Mouse (Mus musculus): Measurements from ENCODE around the gene C2cd4c. TPM values are rescaled to one million over a fixed set of nuclear protein-coding genes. Genes with fewer than 3 reads are reported as not detected.

The C2cd4c gene
- polyA plus RNA-seq, 1 experiment, result not detected

DNA sequence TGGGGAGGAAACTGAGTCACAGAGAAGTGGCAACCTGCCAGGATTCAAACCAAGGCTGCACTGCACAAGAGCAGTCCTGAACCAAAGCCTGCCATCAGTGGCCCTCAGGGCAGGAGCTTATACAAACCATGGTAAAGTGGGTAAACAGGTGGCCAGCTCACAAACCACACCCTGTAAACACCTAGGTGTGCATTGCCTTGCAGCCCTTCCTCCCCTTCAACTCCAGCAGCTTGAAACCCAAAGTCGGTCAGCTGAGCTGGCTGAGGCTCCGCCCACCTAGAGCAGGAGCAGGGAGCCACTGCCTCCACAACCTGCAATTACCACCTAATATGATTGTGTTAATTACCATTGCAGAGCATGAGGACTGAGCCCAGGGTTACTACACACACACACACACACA lies 5.9 kb downstream of the C2cd4c start:
- Histone ChIP-seq H3K4me3 (replicated peaks; ENCODE audit: control insufficient read depth, low read depth, low read length) (no peak overlapping the region), H3K27ac (ENCODE audit: control insufficient read depth, insufficient read depth, low read depth, low read length, poor library complexity) (no peak overlapping the region; the same call in 1 of the 2 replicates)

DNA sequence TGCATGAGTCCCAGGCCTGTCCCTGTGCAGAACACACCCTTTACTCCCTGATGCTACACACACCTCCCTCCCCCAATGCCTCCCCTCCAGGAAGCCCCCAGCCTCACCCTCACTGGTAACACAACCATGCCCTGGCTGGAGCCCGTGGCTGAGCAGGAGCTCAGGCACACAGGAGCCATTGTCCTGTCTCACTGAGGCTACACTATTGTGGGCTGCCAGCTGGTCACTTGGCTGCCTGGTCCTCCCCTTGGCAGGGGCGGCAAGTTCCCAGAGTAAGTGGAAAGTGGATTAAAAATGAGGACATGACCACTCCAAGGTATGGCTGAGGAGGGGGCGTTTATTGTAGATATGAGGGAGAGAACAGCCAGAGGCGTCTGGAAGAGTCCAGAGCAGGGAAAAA lies 7.3 kb downstream of the C2cd4c start:
- no peak overlapping the region for H3K27ac ChIP-seq (ENCODE audit: control insufficient read depth, insufficient read depth, low read depth, low read length, poor library complexity)
- TF ChIP-seq CTCF (IDR thresholded peaks at IDR 0.05; ENCODE audit: control insufficient read depth, insufficient read depth, low read length), result no peak
- H3K4me1 ChIP-seq (ENCODE audit: control insufficient read depth, insufficient read depth, low read length), result no peaks in the 10 kb centered on the region
- H3K4me3 ChIP-seq (replicated peaks; ENCODE audit: control insufficient read depth, low read depth, low read length), result no peak overlapping the region
- 59% methylated on average over 4 of the region's 4 CpGs for WGBS

More for the DNA sequence above, 5.9 kb downstream of the C2cd4c start:
- WGBS, result 38% methylated on average over 2 of the region's 2 CpGs
- H3K4me1 ChIP-seq (ENCODE audit: control insufficient read depth, insufficient read depth, low read length), result no peaks in the 10 kb centered on the region
- TF ChIP-seq POLR2A (IDR thresholded peaks at IDR 0.05; ENCODE audit: borderline replicate concordance, control insufficient read depth, low read depth, low read length), result no peak
- TF ChIP-seq CTCF (IDR thresholded peaks at IDR 0.05; ENCODE audit: control insufficient read depth, insufficient read depth, low read length), result no peak

DNA sequence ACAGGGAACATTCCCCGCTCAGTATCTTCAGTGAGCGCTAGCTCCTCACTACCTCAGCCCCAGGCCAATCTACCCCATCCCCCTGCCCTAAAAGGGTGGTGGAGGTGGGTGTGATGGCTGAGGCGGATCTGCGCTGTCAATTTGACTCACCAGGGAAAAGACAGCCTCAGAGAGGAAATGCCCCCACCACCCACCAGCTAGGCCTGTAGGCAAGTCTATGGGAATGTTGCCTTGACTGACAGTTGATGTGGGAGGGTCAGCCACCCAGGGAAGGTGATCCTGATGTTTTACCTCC lies 15.9 kb downstream of the C2cd4c start:
- H3K4me1 ChIP-seq (ENCODE audit: control insufficient read depth, insufficient read depth, low read length), result no peaks in the 10 kb centered on the region
- 73% methylated on average over 4 of the region's 4 CpGs for WGBS
- TF ChIP-seq CTCF (IDR thresholded peaks at IDR 0.05; ENCODE audit: control insufficient read depth, insufficient read depth, low read length), result no peak
- TF ChIP-seq POLR2A (IDR thresholded peaks at IDR 0.05; ENCODE audit: borderline replicate concordance, control insufficient read depth, low read depth, low read length), result no peak
- H3K27ac ChIP-seq (ENCODE audit: control insufficient read depth, insufficient read depth, low read depth, low read length, poor library complexity), result no peak overlapping the region
- H3K4me3 ChIP-seq (replicated peaks; ENCODE audit: control insufficient read depth, low read depth, low read length), result no peak overlapping the region

DNA sequence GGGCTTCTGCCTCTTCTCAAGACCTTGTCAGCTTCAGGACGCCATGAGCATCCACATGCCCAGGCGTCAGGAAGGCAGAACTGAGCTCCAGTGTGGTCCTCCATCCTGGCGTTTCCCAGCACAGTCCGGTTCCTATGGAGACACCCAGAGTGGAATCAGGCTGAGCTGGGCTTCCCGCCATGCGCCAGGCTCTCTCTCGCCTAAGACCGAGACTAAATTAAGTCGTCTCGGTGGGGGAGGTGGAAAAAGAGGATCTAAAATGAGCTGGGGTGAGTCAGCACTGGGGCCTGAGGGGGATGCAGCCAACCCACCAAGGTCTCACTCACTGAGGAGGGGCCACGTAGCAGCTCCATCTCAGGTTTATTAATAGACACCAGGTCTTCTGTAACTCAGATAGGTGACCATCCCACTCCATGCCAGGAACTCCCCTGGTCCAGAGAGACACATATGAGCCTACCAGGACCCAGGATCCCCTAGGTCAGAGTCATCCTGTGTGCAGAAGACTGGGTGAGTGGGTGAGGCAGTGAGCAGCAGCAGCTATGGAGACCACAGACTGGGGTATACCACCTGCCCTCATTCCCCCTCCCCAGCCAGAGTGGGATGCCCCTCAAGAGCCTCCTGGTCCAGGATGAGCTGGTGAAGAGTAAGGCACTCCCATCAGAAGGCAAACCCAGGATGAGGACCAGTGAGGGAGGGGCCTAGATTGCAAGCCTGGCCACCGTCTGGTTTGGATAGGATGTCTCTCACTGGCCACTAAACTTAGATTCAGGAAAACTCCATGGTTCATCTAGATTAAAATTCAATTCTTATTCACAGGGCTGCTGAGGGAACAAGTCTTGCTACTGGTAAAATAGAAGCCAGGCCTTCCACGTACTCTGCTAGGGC lies 16.5 kb downstream of the C2cd4c start:
- no peak for TF ChIP-seq CTCF (IDR thresholded peaks at IDR 0.05; ENCODE audit: control insufficient read depth, insufficient read depth, low read length)
- no peak for TF ChIP-seq POLR2A (IDR thresholded peaks at IDR 0.05; ENCODE audit: borderline replicate concordance, control insufficient read depth, low read depth, low read length)
- no peaks in the 10 kb centered on the region for H3K4me1 ChIP-seq (ENCODE audit: control insufficient read depth, insufficient read depth, low read length)
- WGBS, result 18% methylated on average over 13 of the region's 13 CpGs
- no peak overlapping the region for H3K4me3 ChIP-seq (replicated peaks; ENCODE audit: control insufficient read depth, low read depth, low read length)
- no peak overlapping the region for H3K27ac ChIP-seq (ENCODE audit: control insufficient read depth, insufficient read depth, low read depth, low read length, poor library complexity)

DNA sequence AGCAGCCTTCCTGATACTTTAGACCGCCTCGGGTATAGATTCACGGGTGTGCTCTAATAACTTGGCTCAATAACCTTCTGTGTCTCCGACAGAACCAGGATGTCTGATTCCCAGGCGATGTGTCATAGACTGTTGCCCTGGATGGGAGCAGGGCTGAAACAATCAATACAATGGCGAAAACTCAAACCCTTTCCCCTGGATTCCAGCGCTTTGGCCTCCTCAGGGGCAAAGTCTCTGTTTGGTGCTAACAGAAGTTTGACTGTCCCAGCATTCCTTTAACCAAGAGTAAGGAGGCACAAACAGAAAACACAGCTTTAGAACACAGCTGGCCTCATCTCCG lies 18.3 kb downstream of the C2cd4c start:
- no peak overlapping the region for H3K4me3 ChIP-seq (replicated peaks; ENCODE audit: control insufficient read depth, low read depth, low read length)
- H3K27ac ChIP-seq (ENCODE audit: control insufficient read depth, insufficient read depth, low read depth, low read length, poor library complexity), result no peak overlapping the region
- WGBS, result 68% methylated on average over 8 of the region's 8 CpGs
- no peaks in the 10 kb centered on the region for H3K4me1 ChIP-seq (ENCODE audit: control insufficient read depth, insufficient read depth, low read length)
- TF ChIP-seq POLR2A (IDR thresholded peaks at IDR 0.05; ENCODE audit: borderline replicate concordance, control insufficient read depth, low read depth, low read length) (no peak), CTCF (IDR thresholded peaks at IDR 0.05; ENCODE audit: control insufficient read depth, insufficient read depth, low read length) (no peak)

DNA sequence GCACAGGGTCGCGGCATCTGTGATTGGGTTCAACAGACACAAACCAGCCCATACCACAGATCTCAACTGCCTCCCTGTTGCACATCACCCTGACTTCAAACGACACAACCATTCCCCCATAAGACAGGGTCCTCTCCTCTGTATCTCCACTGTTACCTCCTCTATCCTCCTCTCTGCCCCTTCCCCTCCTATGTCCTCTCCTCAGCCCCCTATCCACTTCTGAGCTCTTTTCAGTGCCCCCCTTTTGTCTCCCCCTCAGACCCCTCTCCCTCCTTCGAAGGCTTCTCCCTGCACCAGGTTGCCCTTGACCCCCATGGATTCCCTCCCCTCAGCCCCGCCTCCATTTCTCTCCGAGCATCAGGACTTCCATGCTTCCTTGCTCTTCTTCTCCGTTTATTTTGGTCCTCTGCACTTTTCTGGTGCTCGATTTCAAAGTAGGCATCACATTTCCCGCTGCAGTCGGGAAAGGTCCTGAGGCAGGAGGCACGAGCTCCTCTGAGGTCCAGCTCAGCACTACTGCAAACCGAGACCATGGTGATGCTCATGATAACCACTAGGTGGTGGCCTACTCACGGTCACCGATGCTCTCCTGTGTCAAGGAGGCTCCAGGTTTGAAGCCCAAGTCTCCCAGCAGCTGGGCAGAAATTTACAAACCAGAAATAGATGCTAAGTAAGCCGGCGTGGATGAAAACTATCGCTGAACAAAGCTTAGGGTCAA lies 18.8 kb downstream of the C2cd4c start:
- TF ChIP-seq POLR2A (IDR thresholded peaks at IDR 0.05; ENCODE audit: borderline replicate concordance, control insufficient read depth, low read depth, low read length) (no peak), CTCF (IDR thresholded peaks at IDR 0.05; ENCODE audit: control insufficient read depth, insufficient read depth, low read length) (peak; percentile 80)

DNA sequence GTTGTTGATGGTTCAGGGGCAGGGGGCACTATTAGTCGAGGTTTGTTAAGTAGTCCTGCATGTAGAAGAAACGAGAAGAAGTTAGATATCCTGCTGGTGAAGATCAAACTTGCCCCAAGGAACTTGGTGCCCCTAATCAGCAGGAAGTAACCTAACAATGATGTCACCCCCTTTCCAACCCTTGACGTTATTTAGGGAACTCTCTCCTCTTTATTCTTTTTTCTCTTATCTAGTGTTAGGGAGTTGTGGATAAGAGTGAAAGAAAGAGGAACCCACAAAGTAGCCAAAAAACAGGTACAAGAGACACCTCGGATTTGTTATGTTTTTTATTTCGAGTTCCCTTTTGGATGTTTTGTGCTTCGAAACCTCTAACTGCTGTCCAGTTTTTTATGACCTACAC lies 19.7 kb downstream of the C2cd4c start:
- Histone ChIP-seq H3K4me1 (ENCODE audit: control insufficient read depth, insufficient read depth, low read length) (no peaks in the 10 kb centered on the region), H3K27ac (ENCODE audit: control insufficient read depth, insufficient read depth, low read depth, low read length, poor library complexity) (no peak overlapping the region), H3K4me3 (replicated peaks; ENCODE audit: control insufficient read depth, low read depth, low read length) (no peak overlapping the region)
- 21% methylated on average over 6 of the region's 6 CpGs for WGBS
- TF ChIP-seq CTCF (IDR thresholded peaks at IDR 0.05; ENCODE audit: control insufficient read depth, insufficient read depth, low read length), result no peak
- no peak for TF ChIP-seq POLR2A (IDR thresholded peaks at IDR 0.05; ENCODE audit: borderline replicate concordance, control insufficient read depth, low read depth, low read length)

More for the DNA sequence above, 18.8 kb downstream of the C2cd4c start:
- 16% methylated on average over 17 of the region's 17 CpGs for WGBS
- no peak overlapping the region for H3K27ac ChIP-seq (ENCODE audit: control insufficient read depth, insufficient read depth, low read depth, low read length, poor library complexity)
- no peaks in the 10 kb centered on the region for H3K4me1 ChIP-seq (ENCODE audit: control insufficient read depth, insufficient read depth, low read length)
- H3K4me3 ChIP-seq (replicated peaks; ENCODE audit: control insufficient read depth, low read depth, low read length), result no peak overlapping the region

DNA sequence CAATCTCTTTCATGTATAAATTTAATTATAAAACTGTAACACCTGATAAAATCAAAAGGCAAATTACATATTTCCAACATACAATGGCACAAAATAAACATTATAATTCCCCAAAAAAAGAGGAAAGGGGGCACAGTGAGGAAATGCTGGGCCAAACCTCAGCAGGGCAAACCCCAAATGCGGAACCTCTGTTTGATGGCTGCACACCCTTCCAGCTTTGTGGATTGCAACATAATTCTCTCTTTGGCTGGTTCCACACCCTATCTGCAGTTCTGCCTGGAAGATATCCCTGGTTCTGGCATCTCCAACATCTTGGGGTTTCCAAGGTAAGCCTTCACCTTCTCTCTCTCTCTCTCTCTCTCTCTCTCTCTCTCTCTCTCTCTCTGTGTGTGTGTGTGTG lies 23.1 kb downstream of the C2cd4c start:
- H3K27ac ChIP-seq (ENCODE audit: control insufficient read depth, insufficient read depth, low read depth, low read length, poor library complexity), result no peak overlapping the region
- no peaks in the 10 kb centered on the region for H3K4me1 ChIP-seq (ENCODE audit: control insufficient read depth, insufficient read depth, low read length)
- WGBS, result 19% methylated on average over 1 of the region's 1 CpGs

More for the DNA sequence above, 23.1 kb downstream of the C2cd4c start:
- H3K4me3 ChIP-seq (replicated peaks; ENCODE audit: control insufficient read depth, low read depth, low read length), result no peak overlapping the region
- TF ChIP-seq CTCF (IDR thresholded peaks at IDR 0.05; ENCODE audit: control insufficient read depth, insufficient read depth, low read length) (no peak), POLR2A (IDR thresholded peaks at IDR 0.05; ENCODE audit: borderline replicate concordance, control insufficient read depth, low read depth, low read length) (no peak)
